Mouse (Mus musculus): ENCODE data around the gene Itpkb. TPM values are rescaled to one million over a fixed set of nuclear protein-coding genes. Genes with fewer than 3 reads are reported as not detected.

Itpkb gene
- polyA plus RNA-seq, 1 experiment from 2014 or later, result 6.9 TPM

DNA sequence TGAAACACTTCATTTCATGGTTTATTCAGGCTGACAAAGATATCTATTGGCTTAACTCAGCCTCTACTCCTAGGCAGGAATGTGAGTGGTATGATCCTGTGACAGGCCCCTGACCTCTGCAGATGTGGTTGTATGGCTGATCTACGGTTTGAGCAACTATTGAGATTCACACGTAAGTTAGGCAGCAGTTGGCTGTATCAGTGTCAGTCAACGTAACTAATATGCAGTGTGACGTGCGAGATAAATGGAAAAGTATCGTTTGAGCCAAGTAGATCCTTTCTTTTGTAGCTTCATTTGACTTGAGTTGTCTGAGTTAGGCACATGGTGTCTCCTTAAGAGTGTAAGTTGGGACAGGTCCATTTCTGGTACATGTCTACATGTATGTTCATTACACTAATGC lies 4.3 kb downstream of the Itpkb start:
- Histone ChIP-seq H3K4me1 (replicated peaks) (peaks cover 44% of the 10 kb centered on the region), H3K4me3 (replicated peaks) (peak overlapping the region; percentile 75; the same call in 1 of the 2 replicates), H3K9me3 (no peaks in the 10 kb centered on the region), H3K27me3 (replicated peaks) (no peaks in the 10 kb centered on the region), H3K27ac (no peak overlapping the region), H3K36me3 (peaks cover 8% of the 10 kb centered on the region; the same call in 1 of the 2 replicates), H3K4me2 (replicated peaks) (peak overlapping the region; percentile 93), H3K9ac (no peak overlapping the region)
- ATAC-seq, result no peak
- 73% methylated on average over 6 of the region's 6 CpGs for WGBS

DNA sequence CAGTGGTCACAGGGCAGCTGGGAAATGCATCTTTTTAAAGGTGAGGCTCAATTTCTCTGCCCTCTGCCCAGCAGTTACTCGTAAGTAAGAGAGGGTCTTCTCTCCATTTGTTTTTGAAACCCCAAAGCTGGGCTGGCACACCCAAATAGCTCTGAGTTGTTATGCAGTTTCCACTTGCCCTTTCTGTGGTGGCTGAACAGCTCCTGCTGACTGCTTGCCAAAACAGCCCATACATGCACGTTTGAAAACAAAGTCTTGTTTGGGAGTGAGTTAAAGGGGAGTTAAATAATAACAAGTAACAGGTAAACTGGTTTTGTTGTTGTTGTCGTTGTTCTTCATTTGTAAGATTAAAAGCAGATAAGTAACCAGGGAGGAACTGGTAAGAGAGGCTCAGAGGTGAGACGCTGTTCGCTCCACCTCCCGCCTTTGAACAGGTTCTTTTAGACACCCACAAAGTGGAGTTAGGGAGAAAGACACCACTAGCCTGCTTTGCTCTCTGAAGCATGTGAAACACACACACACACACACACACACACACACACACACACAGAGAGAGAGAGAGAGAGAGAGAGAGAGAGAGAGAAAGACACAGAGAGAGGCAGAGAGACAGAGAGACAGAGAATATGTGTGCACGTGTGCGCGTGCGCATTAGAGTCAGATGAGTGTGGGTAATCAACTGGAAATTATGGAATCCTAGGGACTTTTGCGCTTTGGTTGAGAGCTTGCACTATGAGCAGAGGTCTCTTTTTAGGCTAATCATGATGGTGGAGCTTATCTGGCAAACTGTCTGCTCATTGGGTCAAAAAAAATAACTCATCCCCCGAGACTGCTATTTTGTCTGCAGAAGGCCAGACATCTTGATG lies 5.5 kb downstream of the Itpkb start:
- Histone ChIP-seq H3K9me3 (no peaks in the 10 kb centered on the region), H3K4me2 (replicated peaks) (peak overlapping the region; percentile 93), H3K4me1 (replicated peaks) (peaks cover 40% of the 10 kb centered on the region), H3K4me3 (replicated peaks) (no peak overlapping the region), H3K9ac (no peak overlapping the region), H3K27ac (no peak overlapping the region), H3K36me3 (peaks cover 8% of the 10 kb centered on the region; the same call in 1 of the 2 replicates), H3K27me3 (replicated peaks) (no peaks in the 10 kb centered on the region)
- 79% methylated on average over 12 of the region's 12 CpGs for WGBS
- no peak for ATAC-seq

DNA sequence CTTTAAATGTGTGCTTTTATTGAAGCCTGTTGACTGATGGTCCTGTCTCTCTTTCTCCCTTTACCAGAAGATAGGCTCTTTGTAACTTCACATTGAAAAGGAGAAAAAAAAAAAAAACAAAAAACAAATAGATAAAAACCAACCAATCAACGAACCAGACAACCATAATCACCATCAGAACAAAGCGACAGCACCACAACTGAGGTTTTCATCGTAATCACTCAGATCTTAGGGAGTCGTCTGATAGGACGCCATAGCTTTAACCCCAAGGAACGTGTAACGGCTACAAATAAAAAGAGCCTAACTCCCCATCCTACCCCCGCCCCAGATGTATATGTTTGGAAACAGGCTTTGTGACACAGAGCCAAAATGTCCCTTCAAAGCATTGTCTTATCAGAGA lies 8.1 kb downstream of the Itpkb start:
- peaks cover 21% of the 10 kb centered on the region for H3K4me1 ChIP-seq (replicated peaks)
- no peak overlapping the region for H3K4me2 ChIP-seq (replicated peaks)
- no peak overlapping the region for H3K9ac ChIP-seq
- no peak overlapping the region for H3K4me3 ChIP-seq (replicated peaks)
- 80% methylated on average over 8 of the region's 8 CpGs for WGBS
- H3K27ac ChIP-seq, result no peak overlapping the region
- 0 out of 2 replicates have a peak, but pooled peaks cover 1% of the 10 kb centered on the region for H3K36me3 ChIP-seq
- no peaks in the 10 kb centered on the region for H3K9me3 ChIP-seq
- H3K27me3 ChIP-seq (replicated peaks), result no peaks in the 10 kb centered on the region
- ATAC-seq, result no peak

DNA sequence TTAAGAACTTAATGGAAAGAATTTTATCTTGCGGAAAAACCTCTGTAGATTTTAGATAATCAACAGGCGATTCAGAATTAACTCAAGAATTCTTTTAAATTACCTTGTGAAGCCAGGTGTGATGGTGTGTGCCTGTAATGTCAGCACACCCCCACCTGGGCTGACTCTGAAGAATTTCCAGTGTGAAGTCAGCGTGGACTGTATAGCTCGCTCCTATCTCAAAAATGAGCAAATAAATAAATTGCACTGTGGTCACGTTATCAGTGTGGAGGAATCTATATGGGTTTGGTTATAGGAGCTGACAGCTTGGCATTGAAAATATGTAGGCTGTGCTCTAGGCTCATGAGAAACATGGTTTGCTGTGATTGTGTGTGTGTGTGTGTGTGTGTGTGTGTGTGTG lies 8.9 kb downstream of the Itpkb start:
- WGBS, result 59% methylated on average over 5 of the region's 5 CpGs
- Histone ChIP-seq H3K36me3 (no peaks in the 10 kb centered on the region), H3K4me1 (replicated peaks) (peaks cover 16% of the 10 kb centered on the region), H3K27ac (no peak overlapping the region), H3K9me3 (no peaks in the 10 kb centered on the region), H3K9ac (no peak overlapping the region), H3K4me3 (replicated peaks) (no peak overlapping the region), H3K4me2 (replicated peaks) (no peak overlapping the region), H3K27me3 (replicated peaks) (no peaks in the 10 kb centered on the region)
- peak; percentile 80 for ATAC-seq

DNA sequence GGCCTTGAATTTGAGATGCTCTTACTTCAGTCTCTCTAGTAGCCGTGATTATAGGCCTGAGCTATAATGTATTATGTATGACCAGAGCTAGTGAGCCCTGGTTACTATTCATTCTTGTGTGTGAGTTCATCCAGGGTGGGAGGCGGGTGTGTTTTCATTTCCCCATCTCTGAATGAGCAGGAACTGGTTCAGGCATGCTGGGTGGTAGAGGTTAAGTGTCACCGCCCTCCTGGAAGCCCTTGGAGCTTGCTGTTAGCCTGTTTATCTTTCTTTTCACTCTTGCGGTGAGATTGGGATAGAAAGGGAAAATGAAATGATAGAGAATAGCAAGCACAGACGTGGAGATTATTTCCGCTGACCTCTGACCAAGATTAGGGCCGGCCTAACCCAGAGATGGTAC lies 12.7 kb downstream of the Itpkb start:
- H3K4me1 ChIP-seq (replicated peaks), result 0 out of 2 replicates have a peak, but pooled peaks cover 2% of the 10 kb centered on the region
- no peaks in the 10 kb centered on the region for H3K9me3 ChIP-seq
- ATAC-seq, result no peak
- no peak overlapping the region for H3K4me2 ChIP-seq (replicated peaks)
- H3K9ac ChIP-seq, result no peak overlapping the region
- no peaks in the 10 kb centered on the region for H3K27me3 ChIP-seq (replicated peaks)
- H3K4me3 ChIP-seq (replicated peaks), result no peak overlapping the region
- 79% methylated on average over 7 of the region's 7 CpGs for WGBS
- H3K36me3 ChIP-seq, result no peaks in the 10 kb centered on the region
- no peak overlapping the region for H3K27ac ChIP-seq

DNA sequence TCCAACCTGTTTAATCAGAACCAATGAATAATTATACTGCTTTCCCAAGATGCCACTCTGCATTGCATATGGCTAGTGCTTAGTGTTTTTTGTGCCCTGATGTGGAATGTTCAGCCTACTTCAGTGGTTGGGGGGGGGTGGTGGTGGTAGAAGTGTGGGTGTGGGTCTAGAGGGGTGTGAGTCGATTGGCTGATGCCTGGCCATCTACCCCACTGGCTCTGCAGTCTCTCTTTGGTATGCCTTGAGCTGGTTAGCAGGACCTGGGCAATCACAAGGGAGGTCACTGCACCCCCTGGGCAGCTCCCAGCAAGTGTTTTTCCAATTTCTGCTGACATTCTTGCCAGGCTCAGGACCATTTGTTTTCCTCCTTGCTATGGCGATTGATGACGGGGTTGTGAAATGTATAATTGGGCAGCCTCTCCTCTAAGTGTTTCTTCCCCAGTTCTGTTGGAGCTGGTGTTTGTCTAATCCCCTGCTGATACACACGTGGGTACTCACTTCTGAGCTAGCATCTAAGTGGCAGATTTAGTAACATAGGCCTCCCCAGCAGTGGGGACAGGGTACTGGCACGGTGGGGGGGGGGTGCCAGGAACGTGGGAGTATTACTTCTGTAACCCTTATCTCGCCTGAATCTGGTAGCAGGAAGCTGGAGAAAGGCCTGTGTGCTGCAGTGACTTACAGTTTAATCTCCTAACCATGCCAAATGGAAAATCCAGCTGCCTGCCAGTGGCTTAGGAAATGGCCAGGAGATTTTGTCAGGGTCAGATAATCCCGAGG lies 13.3 kb downstream of the Itpkb start:
- no peak overlapping the region for H3K4me3 ChIP-seq (replicated peaks)
- WGBS, result 46% methylated on average over 8 of the region's 8 CpGs
- ATAC-seq, result no peak

DNA sequence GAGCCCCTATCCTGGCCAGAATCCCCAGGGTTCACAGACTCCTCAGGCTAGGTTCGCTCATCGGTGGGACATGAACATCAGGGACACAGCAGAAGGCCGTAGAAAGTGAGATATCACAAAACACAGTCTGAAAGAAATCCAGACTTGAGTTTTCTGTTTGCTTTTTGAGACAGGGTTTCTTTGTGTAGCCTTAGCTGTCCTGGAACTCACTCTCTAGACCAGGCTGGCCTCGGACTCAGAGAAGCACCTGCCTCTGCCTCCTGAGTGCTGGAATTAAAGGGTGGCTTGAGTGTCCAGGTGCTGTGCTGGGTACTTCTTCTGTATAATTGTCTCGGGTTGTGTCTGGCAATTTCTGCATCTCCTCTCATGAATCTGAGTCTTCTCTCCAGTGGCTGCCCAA lies 14.8 kb downstream of the Itpkb start:
- WGBS, result 79% methylated on average over 5 of the region's 5 CpGs
- Histone ChIP-seq H3K4me1 (replicated peaks) (0 out of 2 replicates have a peak, but pooled peaks cover 2% of the 10 kb centered on the region), H3K27me3 (replicated peaks) (no peaks in the 10 kb centered on the region), H3K27ac (no peak overlapping the region), H3K9ac (no peak overlapping the region), H3K4me2 (replicated peaks) (no peak overlapping the region), H3K9me3 (no peaks in the 10 kb centered on the region), H3K4me3 (replicated peaks) (no peak overlapping the region), H3K36me3 (no peaks in the 10 kb centered on the region)
- ATAC-seq, result no peak

More for the DNA sequence above, 13.3 kb downstream of the Itpkb start:
- no peak overlapping the region for H3K4me2 ChIP-seq (replicated peaks)
- H3K4me1 ChIP-seq (replicated peaks), result 0 out of 2 replicates have a peak, but pooled peaks cover 2% of the 10 kb centered on the region
- no peaks in the 10 kb centered on the region for H3K27me3 ChIP-seq (replicated peaks)
- H3K9me3 ChIP-seq, result no peaks in the 10 kb centered on the region
- no peak overlapping the region for H3K9ac ChIP-seq
- H3K27ac ChIP-seq, result no peak overlapping the region
- no peaks in the 10 kb centered on the region for H3K36me3 ChIP-seq

DNA sequence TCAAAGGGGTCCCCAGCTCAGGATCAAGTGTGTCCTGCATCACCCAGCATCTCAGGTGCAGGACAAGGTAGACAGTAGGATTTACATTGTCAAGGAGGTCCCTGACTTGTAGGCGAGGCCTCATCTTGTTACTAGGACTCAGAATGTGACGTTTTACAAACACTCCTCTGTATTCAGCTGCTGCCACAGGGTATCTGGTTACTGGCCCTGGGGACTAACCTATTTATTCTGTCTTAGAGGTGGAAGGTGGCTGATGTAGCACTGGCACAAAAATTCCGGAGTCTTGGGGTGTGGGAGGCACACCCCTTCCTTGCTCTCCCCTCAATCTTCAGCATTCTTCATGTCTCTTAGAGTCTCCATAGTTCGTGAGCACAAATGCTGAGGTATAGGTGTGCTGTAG lies 16.8 kb downstream of the Itpkb start:
- Histone ChIP-seq H3K4me3 (replicated peaks) (no peak overlapping the region), H3K9me3 (no peaks in the 10 kb centered on the region), H3K27me3 (replicated peaks) (no peaks in the 10 kb centered on the region), H3K36me3 (no peaks in the 10 kb centered on the region), H3K27ac (no peak overlapping the region), H3K4me1 (replicated peaks) (0 out of 2 replicates have a peak, but pooled peaks cover 2% of the 10 kb centered on the region), H3K9ac (no peak overlapping the region), H3K4me2 (replicated peaks) (no peak overlapping the region)
- ATAC-seq, result no peak
- 74% methylated on average over 4 of the region's 4 CpGs for WGBS

DNA sequence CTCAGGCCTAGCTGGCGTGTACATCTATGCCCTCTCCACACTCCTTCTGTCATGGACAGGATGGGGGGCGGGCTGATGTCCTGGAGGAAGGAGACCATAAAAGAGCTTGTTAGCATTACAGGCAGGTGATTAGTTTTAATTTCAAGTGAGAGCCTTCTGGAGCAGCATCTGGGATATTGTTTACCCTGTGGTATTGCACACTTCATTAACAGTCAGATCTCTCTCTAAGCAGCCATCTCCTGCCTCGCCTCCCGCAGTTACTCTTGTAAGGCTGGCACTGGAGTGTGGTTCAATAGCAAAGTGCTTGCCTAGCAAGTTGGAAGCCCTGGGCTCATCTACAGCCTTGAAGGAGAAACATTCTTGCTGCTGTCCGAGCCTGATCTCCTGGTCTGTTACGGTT lies 17.6 kb downstream of the Itpkb start:
- Histone ChIP-seq H3K27ac (no peak overlapping the region), H3K4me1 (replicated peaks) (0 out of 2 replicates have a peak, but pooled peaks cover 2% of the 10 kb centered on the region)
- 81% methylated on average over 6 of the region's 6 CpGs for WGBS

DNA sequence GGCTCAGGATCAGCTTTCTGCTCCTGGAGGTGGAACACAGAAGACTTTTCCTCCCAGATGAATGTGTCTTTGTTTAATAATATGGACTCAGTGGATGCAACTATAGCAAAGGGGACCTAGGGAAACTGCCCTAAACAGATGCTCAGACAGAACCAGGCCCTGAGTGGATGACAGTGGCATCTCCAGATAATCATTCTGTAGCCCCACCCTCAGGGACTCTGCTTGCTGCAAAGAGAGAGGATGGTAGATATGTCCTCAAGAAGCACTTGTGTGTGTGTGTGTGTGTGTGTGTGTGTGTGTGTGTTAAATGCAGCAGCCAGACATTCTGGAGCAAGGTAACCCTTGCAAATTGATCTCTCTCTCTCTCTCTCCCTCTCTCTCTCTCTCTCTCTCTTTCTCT lies 18.8 kb downstream of the Itpkb start:
- H3K9me3 ChIP-seq, result no peaks in the 10 kb centered on the region
- no peaks in the 10 kb centered on the region for H3K36me3 ChIP-seq
- no peaks in the 10 kb centered on the region for H3K4me1 ChIP-seq (replicated peaks)
- H3K27ac ChIP-seq, result no peak overlapping the region
- no peak for ATAC-seq
- H3K4me2 ChIP-seq (replicated peaks), result no peak overlapping the region
- no peak overlapping the region for H3K4me3 ChIP-seq (replicated peaks)
- no peaks in the 10 kb centered on the region for H3K27me3 ChIP-seq (replicated peaks)
- no peak overlapping the region for H3K9ac ChIP-seq

More for the DNA sequence above, 17.6 kb downstream of the Itpkb start:
- H3K9ac ChIP-seq, result no peak overlapping the region
- no peaks in the 10 kb centered on the region for H3K27me3 ChIP-seq (replicated peaks)
- ATAC-seq, result no peak
- no peak overlapping the region for H3K4me2 ChIP-seq (replicated peaks)
- H3K36me3 ChIP-seq, result no peaks in the 10 kb centered on the region
- H3K4me3 ChIP-seq (replicated peaks), result no peak overlapping the region
- H3K9me3 ChIP-seq, result no peaks in the 10 kb centered on the region

DNA sequence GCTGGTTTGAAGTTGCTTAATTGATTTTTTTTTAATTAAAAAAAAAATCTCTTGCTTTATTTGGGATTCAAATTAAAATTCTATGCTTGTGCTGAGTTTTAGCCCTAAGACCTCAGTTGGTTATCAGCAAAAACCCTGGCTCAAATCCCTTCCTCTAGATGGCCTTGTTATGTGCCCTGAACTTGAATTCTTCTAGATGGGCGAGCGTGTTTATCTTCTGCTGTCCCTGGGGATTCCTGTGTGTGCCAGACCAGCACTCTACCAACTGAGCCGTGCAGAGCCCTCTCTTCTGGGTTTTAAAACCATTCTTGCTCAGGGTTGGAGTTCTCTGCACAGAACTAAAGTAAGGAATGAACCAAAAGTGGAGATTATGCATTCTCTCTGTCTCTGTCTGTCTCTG lies 22.0 kb downstream of the Itpkb start:
- H3K4me2 ChIP-seq (replicated peaks), result no peak overlapping the region
- peaks cover 13% of the 10 kb centered on the region for H3K4me1 ChIP-seq (replicated peaks)
- H3K4me3 ChIP-seq (replicated peaks), result no peak overlapping the region
- no peak overlapping the region for H3K9ac ChIP-seq
- no peaks in the 10 kb centered on the region for H3K27me3 ChIP-seq (replicated peaks)
- no peaks in the 10 kb centered on the region for H3K36me3 ChIP-seq
- no peak for ATAC-seq
- H3K9me3 ChIP-seq, result no peaks in the 10 kb centered on the region
- H3K27ac ChIP-seq, result no peak overlapping the region
- 45% methylated on average over 3 of the region's 3 CpGs for WGBS

DNA sequence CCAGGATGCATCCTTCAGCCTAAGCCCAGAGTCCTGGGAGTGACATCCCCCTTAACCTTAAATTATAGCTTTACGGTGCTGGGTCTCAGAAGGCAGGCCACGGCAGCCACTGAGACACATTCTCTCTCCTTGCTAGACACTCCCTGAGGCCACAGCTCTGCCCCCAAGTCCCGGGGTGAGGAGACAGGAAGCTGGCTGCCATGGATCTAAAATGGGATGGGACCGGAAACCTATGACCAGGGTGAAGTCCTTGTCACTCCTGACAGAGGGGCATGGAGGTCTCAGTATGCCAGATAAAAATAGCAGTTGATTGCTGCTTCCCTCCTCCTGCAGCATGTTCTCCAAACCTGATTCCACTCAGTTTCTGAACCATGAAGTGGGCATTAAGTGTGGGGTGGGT lies 23.8 kb downstream of the Itpkb start:
- Histone ChIP-seq H3K27me3 (replicated peaks) (no peaks in the 10 kb centered on the region), H3K4me3 (replicated peaks) (no peak overlapping the region), H3K36me3 (no peaks in the 10 kb centered on the region), H3K9me3 (no peaks in the 10 kb centered on the region), H3K4me1 (replicated peaks) (peaks cover 23% of the 10 kb centered on the region), H3K9ac (no peak overlapping the region), H3K27ac (no peak overlapping the region), H3K4me2 (replicated peaks) (no peak overlapping the region)
- WGBS, result 55% methylated on average over 4 of the region's 4 CpGs
- ATAC-seq, result no peak
